Mouse (Mus musculus) spleen, adult 12 weeks (tissue): ENCODE results near the gene Qars.

ENCODE experiments used
- DNase-seq: peaks from one replicate; pipeline ENCODE4 v3.0.0; 2022; ENCODE audit warnings: low spot score

The Qars gene

DNA sequence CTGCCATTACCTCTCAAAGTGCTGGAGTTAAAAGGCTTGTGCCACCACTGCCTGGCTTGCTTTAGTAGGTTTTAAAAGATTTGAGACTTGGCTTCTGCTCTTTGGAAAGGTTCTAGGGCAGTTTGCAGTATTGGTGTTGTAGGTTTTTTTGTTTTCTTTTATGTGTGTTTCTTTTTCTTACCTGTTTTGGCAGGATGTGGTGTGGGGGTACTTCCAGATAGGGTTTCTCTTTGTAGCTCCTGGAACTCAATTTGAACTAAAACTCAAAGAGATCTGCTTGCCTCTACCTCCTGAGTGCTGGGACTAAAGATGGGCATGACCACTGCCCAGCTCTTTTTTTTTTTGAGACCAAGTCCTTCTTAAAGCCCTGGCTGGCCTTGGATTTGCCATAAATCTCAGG, 33.3 kb downstream of the Qars start:
- DNase-seq, result no peak

DNA sequence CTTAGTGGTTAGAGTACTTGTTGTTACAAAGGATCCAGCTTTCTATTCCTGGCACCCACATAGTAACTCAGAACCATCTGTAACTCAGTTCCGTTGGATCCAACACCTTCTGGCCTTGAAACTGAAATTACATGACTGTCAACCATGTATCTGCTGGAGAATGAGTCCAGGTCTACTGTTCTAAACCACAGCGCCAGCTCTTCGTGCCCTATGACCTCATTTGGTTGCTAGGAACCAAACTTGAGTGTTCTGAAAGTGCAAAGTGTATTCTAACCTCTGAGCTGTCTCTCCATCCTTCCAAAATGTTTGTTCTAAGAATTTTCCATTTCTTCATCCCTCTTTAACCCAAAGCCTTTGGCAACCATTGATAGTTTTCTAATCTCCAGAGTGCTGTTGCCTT, 38.5 kb downstream of the Qars start:
- DNase-seq, result no peak

DNA sequence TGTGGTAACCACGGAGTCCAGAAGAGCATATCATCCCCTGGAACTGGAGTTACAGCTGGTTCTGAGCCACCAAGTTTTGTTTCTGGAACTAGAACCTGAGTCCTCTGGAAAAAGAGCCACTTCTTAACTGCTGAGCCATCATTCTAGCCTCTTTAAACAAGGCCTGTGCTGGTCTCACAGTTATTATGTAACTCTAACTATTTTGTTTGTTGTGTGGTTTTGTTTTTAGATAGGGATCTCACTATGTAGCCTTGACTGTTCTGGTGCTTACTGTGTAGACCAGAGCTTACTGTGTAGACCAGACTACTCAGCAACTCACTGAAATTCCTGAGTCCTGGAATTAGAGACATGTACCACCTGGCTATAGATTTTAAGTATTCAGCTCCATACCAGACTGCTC, 39.4 kb downstream of the Qars start:
- DNase-seq, result no peak

DNA sequence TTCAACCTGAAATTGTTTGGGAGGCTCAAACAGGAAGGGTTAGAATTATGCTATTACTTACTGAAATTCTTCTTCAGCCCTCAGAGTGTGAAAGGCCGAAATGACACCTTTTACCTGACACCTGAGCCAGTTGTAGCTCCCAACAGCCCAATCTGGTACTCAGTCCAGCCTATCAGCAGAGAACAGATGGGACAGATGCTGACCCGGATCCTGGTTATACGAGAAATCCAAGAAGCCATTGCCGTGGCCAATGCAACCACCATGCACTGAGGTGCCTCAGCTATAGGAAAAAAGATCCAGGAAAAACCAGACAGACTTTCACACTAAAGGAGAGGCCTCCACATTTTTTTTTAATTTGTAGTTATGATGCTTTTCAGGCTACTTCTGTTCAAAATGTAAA, 51.7 kb downstream of the Qars start:
- DNase-seq, result no peak

DNA sequence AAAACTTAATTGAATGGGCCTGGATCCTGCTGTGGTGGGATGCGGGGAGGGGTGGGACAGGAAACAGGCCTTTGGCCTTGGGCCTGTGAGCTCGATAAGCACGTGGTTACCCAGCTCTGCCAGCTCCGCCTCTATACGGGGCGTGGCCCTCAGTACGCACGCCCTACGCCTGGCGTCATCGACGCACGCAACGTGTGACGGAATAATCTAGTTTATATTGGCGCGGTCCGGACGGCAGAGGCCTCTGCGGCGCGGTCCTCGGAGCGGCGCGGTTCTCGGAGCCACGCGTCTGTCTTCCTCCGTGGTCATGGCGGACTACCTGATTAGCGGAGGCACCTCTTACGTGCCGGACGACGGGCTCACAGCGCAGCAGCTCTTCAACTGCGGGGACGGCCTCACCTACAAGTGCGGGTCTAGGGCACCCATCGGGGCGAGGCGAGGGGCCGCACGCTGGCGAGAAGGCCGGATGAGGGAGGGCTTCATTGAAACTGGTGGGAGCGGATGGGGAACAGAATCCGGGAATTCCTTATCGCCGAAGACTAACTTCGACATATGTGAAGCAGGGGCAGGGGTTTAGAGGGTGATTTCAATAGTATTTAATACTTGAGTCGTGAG, 52.8 kb downstream of the Qars start, which contains the start of gene Impdh2:
Gene Impdh2 (plus strand): TSS at position 60 of the 615 bp plus-strand sequence.
- peak; percentile 91 for DNase-seq

DNA sequence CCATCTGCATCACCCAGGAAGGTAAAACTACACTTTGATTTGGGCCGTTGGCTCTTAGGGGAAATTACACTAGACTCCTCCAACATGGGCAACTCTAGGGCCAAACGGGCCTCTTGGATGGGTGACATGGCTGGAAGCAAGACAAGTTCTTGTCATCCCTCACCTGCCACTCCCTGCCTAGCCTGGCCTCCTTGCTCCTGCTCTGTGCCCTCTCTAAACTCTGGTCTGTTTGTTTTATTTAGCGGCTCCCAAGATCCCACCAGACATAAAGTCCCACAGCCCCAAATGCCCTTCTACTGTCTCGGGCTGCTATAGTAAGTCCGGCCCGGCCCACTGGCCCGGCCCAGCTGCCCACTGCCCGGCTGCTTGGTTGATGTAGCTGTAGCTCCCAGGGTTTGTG, 56.2 kb downstream of the Qars start:
- DNase-seq, result no peak

DNA sequence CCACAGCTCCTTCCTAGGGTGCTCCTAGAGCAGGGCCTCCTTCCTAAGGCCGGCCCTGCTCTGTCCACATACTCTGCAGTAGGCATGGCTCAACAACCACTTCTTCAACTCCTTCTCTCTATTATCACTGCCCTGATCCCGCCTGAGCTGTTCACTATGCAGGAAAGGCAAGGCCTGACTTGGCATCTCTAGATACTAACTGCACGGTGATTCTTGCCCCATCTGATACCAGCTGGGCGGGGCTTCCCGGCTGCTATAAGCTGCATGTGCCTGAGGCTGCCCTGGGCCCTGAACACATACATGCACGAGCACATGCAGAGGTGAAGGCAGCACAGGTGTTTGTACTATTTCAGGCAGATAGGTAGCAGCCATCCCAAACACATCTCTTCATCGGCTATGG, 56.6 kb downstream of the Qars start:
- DNase-seq, result no peak
